Mouse (Mus musculus) MEL (cell line): ENCODE measurements around the gene Gm13199. TPM values are rescaled to one million over a fixed set of nuclear protein-coding genes. Genes with fewer than 3 reads are reported as not detected.
A peak's percentile ranks its signal among the peaks of the same experiment; 100 is the strongest.

ENCODE experiments used
- DNase-seq: peaks from one replicate; pipeline ENCODE4 v3.0.0; 2011; ENCODE audit warnings: low read depth, low spot score
- H3K27ac ChIP-seq: 2 replicates; pipeline ENCODE4 v1.5.1; 2012; ENCODE audit warnings: low read depth, mild to moderate bottlenecking, control low read depth, low read length, moderate library complexity; ENCODE audit not compliant: control insufficient read depth
- H3K27me3 ChIP-seq, 2 experiments: fragments of 150-350 bp in 1 of 2; sonication (generic) in 1 of 2; 2 replicates each; pipeline ENCODE4 v1.6.1; 2012; ENCODE audit warnings: low read length in 2 of 2, mild to moderate bottlenecking in 2 of 2, improper control_type of control experiment in 1 of 2, moderate library complexity in 1 of 2; ENCODE audit not compliant: insufficient read depth in 2 of 2, control insufficient read depth in 1 of 2
- H3K36me3 ChIP-seq, 2 experiments: 2 replicates each; pipeline ENCODE4 v1.6.1; 2012 to 2014; ENCODE audit warnings: low read length in 2 of 2, improper control_type of control experiment in 1 of 2, inconsistent platforms in 1 of 2, mild to moderate bottlenecking in 1 of 2; ENCODE audit not compliant: insufficient read depth in 2 of 2, control insufficient read depth in 1 of 2
- H3K4me1 ChIP-seq, 2 experiments: fragments of 150-350 bp in 1 of 2; sonication (generic) in 1 of 2; 2 replicates each; pipeline ENCODE4 v1.6.1; 2012; ENCODE audit warnings: low read length in 2 of 2, improper control_type of control experiment in 1 of 2, mild to moderate bottlenecking in 1 of 2; ENCODE audit not compliant: insufficient read depth in 2 of 2, control insufficient read depth in 1 of 2
- H3K4me3 ChIP-seq, 2 experiments: fragments of 150-350 bp in 1 of 2; sonication (generic) in 1 of 2; 2 replicates each; pipeline ENCODE4 v1.5.1; 2012; ENCODE audit warnings: low read depth in 2 of 2, low read length in 2 of 2, mild to moderate bottlenecking in 2 of 2, moderate library complexity in 2 of 2, control low read depth in 1 of 2, improper control_type of control experiment in 1 of 2; ENCODE audit not compliant: control insufficient read depth in 1 of 2, insufficient read depth in 1 of 2
- H3K79me2 ChIP-seq: 2 replicates; pipeline ENCODE4 v1.6.1; 2012; ENCODE audit warnings: mild to moderate bottlenecking, low read length, moderate library complexity; ENCODE audit not compliant: control insufficient read depth, poor library complexity, insufficient read depth
- H3K9ac ChIP-seq: 2 replicates; pipeline ENCODE4 v1.6.1; 2012; ENCODE audit warnings: low read depth, mild to moderate bottlenecking, control low read depth, low read length, moderate library complexity; ENCODE audit not compliant: control insufficient read depth, poor library complexity, severe bottlenecking
- H3K9me3 ChIP-seq: fragments of 150-350 bp; sonication (generic); replicated peaks from 2 replicates; pipeline ENCODE4 v1.6.1; 2012; ENCODE audit warnings: mild to moderate bottlenecking, low read length, improper control_type of control experiment, moderate library complexity; ENCODE audit not compliant: insufficient read depth
- CHD1 ChIP-seq: IDR thresholded peaks from 2 replicates; pipeline ENCODE4 v1.6.1; 2012; ENCODE audit warnings: low read depth, mild to moderate bottlenecking, inconsistent platforms, low read length, improper control_type of control experiment
- CTCF ChIP-seq, 3 experiments: IDR thresholded peaks in 2 of 3; conservative IDR thresholded peaks in 1 of 3; 2 replicates each; pipeline ENCODE4 v1.5.1; 2011 to 2012; ENCODE audit warnings: low read length in 3 of 3, low read depth in 2 of 3, mild to moderate bottlenecking in 2 of 3, improper control_type of control experiment in 1 of 3, inconsistent platforms in 1 of 3, mixed read lengths in 1 of 3, moderate library complexity in 1 of 3; ENCODE audit not compliant: control insufficient read depth in 1 of 3, insufficient read depth in 1 of 3, poor library complexity in 1 of 3, severe bottlenecking in 1 of 3
- ELF1 ChIP-seq: IDR thresholded peaks from 2 replicates; pipeline ENCODE4 v1.6.1; 2014; ENCODE audit warnings: low read depth, mild to moderate bottlenecking, inconsistent platforms, low read length, improper control_type of control experiment, moderate library complexity
- GABPA ChIP-seq: IDR thresholded peaks from 2 replicates; pipeline ENCODE4 v1.6.1; 2012; ENCODE audit warnings: low read depth, mild to moderate bottlenecking, inconsistent platforms, low read length, improper control_type of control experiment, moderate library complexity
- GATA1 ChIP-seq: IDR thresholded peaks from 2 replicates; pipeline ENCODE4 v1.6.1; 2011; ENCODE audit warnings: low read depth, low read length, improper control_type of control experiment
- HCFC1 ChIP-seq: IDR thresholded peaks from 2 replicates; pipeline ENCODE4 v1.6.1; 2012; ENCODE audit warnings: low read depth, mild to moderate bottlenecking, inconsistent platforms, low read length, improper control_type of control experiment, moderate library complexity
- JUND ChIP-seq: IDR thresholded peaks from 2 replicates; pipeline ENCODE4 v1.6.1; 2011; ENCODE audit warnings: low read depth, mild to moderate bottlenecking, improper control_type of control experiment, low read length
- MAX ChIP-seq: IDR thresholded peaks from 2 replicates; pipeline ENCODE4 v1.6.1; 2011; ENCODE audit warnings: low read length, improper control_type of control experiment
- POLR2A ChIP-seq, 2 experiments: IDR thresholded peaks; 2 replicates each; pipeline ENCODE4 v1.6.1; 2011 to 2012; ENCODE audit warnings: low read length in 2 of 2, mild to moderate bottlenecking in 2 of 2, control low read depth in 1 of 2, improper control_type of control experiment in 1 of 2, low read depth in 1 of 2, moderate library complexity in 1 of 2; ENCODE audit not compliant: control insufficient read depth in 1 of 2, insufficient read depth in 1 of 2, poor library complexity in 1 of 2
- RAD21 ChIP-seq: IDR thresholded peaks from 2 replicates; pipeline ENCODE4 v1.6.1; 2011; ENCODE audit warnings: mild to moderate bottlenecking, low read depth, low read length, improper control_type of control experiment
- RCOR1 ChIP-seq: IDR thresholded peaks from 2 replicates; pipeline ENCODE4 v1.6.1; 2012; ENCODE audit warnings: low read depth, mild to moderate bottlenecking, inconsistent platforms, low read length, improper control_type of control experiment
- SIN3A ChIP-seq: IDR thresholded peaks from 2 replicates; pipeline ENCODE4 v1.6.1; 2012; ENCODE audit warnings: low read length, improper control_type of control experiment, inconsistent platforms
- SMC3 ChIP-seq: IDR thresholded peaks from 2 replicates; pipeline ENCODE4 v1.6.1; 2011; ENCODE audit warnings: low read depth, low read length, improper control_type of control experiment
- TCF12 ChIP-seq: IDR thresholded peaks from 2 replicates; pipeline ENCODE4 v1.6.1; 2014; ENCODE audit warnings: low read depth, mild to moderate bottlenecking, inconsistent platforms, low read length, improper control_type of control experiment, moderate library complexity
- ZC3H11A ChIP-seq: IDR thresholded peaks from 2 replicates; pipeline ENCODE4 v1.6.1; 2012; ENCODE audit warnings: low read depth, mild to moderate bottlenecking, inconsistent platforms, low read length, improper control_type of control experiment
- ZMIZ1 ChIP-seq: IDR thresholded peaks from 2 replicates; pipeline ENCODE4 v1.6.1; 2012; ENCODE audit warnings: low read depth, mild to moderate bottlenecking, inconsistent platforms, low read length, improper control_type of control experiment, moderate library complexity
- polyA plus RNA-seq, 2 experiments: library from polyadenylated mRNA; stranded (reverse) in 1 of 2; unstranded in 1 of 2; fragments of >175 nt in 1 of 2; fragments of >200 nt in 1 of 2; gene quantifications; 2 replicates each; pipeline versions ENCODE4 v1.2.1 to v1.2.4; 2012; ENCODE audit warnings: low replicate concordance in 2 of 2, low read depth in 1 of 2; ENCODE audit not compliant: insufficient read length in 2 of 2, insufficient read depth in 1 of 2, missing spikeins in 1 of 2
- total RNA-seq: library from RNA; depleted of rRNA; stranded (reverse); fragments of 300-350 nt; gene quantifications from 2 replicates; pipeline ENCODE4 v1.2.3, GENCODE M21; 2012

The Gm13199 gene
- total and polyA plus RNA-seq, 3 experiments, result 0.35 to 4.8 TPM; not detected in 1

DNA sequence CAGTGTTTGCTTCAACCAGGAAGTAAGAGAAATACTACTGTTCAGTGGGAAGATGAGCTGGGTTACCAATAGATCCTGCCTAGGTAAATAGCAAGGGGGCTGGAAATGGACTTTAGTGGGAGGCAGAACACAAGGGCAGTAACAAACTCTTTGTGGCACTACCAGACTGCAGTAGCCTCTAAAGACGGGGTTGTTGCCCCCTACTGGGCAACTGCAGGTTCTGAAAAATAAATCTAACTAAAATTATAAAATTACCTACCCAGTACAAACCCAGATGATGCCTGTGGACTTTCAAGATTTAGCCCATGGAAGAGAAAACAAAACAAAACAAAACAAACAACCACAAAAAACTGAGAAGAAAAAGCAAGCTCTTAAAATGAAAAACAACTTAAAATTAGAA lies 38.5 kb downstream of the Gm13199 start:
- Histone ChIP-seq H3K27ac (peak overlapping the region; percentile 44; the same call in 1 of the 2 replicates), H3K4me1 (peaks cover 3 to 5% of the 10 kb centered on the region in 2 experiments; a peak in 3 of 4 replicates), H3K79me2 (no peaks in the 10 kb centered on the region), H3K36me3 (peaks cover 11 to 13% of the 10 kb centered on the region in 2 experiments), H3K27me3 (no peaks in the 10 kb centered on the region), H3K9ac (no peak overlapping the region), H3K9me3 (no peaks in the 10 kb centered on the region), H3K4me3 (no peak overlapping the region)
- DNase-seq, result peak; percentile 54
- TF ChIP-seq SMC3, result peak; percentile 63
- no peak; the same call in 1 of the 2 replicates for TF ChIP-seq RCOR1
- no peak for TF ChIP-seq TCF12
- no peak for TF ChIP-seq ELF1
- peak; percentile 55 for TF ChIP-seq RAD21
- TF ChIP-seq POLR2A (IDR thresholded peaks at IDR 0.05; ENCODE audit: control insufficient read depth in 1 of 2, insufficient read depth in 1 of 2, low read depth in 1 of 2, low read length in 2 of 2, poor library complexity in 1 of 2), result no peak
- peak; percentile 37; the same call in 1 of the 2 replicates for TF ChIP-seq ZC3H11A
- TF ChIP-seq ZMIZ1, result no peak
- no peak for TF ChIP-seq HCFC1
- TF ChIP-seq CTCF (IDR thresholded peaks at IDR 0.05 in 2 of 3, conservative IDR thresholded peaks at IDR 0.05 in 1 of 3; ENCODE audit: control insufficient read depth in 1 of 3, insufficient read depth in 1 of 3, low read depth in 2 of 3, low read length in 3 of 3, poor library complexity in 1 of 3, severe bottlenecking in 1 of 3), result peak; percentile 44 to 62 (median 52); a peak in 5 of 6 replicates
- TF ChIP-seq GABPA, result no peak
- no peak for TF ChIP-seq GATA1

DNA sequence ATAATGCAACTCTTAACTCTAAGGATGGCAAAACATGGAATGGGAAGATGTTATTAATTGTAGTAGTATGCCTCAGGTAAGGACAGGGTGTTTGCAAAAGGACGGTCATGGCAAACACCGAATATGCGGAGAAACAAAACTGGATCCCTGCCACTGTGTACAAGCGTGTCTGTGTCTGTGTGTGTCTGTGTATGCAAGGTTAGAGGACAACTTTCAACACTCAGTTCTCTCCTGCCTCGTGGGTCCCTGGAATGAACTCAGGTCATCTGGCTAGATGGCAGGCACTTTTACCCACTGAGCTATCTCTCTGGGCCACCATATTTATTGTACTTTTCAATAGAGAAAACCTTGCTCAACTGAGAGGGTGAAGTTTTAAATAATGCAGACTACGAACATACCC lies 40.3 kb downstream of the Gm13199 start:
- Histone ChIP-seq H3K36me3 (peaks cover 11 to 19% of the 10 kb centered on the region in 2 experiments), H3K9me3 (no peaks in the 10 kb centered on the region), H3K79me2 (no peaks in the 10 kb centered on the region), H3K27ac (no peak overlapping the region), H3K27me3 (no peaks in the 10 kb centered on the region), H3K4me3 (no peak overlapping the region), H3K9ac (no peak overlapping the region), H3K4me1 (peaks cover 3 to 5% of the 10 kb centered on the region in 2 experiments; a peak in 3 of 4 replicates)
- TF ChIP-seq TCF12 (no peak), MAX (no peak), CTCF (IDR thresholded peaks at IDR 0.05 in 2 of 3, conservative IDR thresholded peaks at IDR 0.05 in 1 of 3; ENCODE audit: control insufficient read depth in 1 of 3, insufficient read depth in 1 of 3, low read depth in 2 of 3, low read length in 3 of 3, poor library complexity in 1 of 3, severe bottlenecking in 1 of 3) (no peak), GATA1 (no peak), SIN3A (no peak), CHD1 (no peak), JUND (no peak), SMC3 (no peak)
- DNase-seq, result no peak
